10 mouse cellular contexts compared by ENCODE assay signal in the genomic region with DNA sequence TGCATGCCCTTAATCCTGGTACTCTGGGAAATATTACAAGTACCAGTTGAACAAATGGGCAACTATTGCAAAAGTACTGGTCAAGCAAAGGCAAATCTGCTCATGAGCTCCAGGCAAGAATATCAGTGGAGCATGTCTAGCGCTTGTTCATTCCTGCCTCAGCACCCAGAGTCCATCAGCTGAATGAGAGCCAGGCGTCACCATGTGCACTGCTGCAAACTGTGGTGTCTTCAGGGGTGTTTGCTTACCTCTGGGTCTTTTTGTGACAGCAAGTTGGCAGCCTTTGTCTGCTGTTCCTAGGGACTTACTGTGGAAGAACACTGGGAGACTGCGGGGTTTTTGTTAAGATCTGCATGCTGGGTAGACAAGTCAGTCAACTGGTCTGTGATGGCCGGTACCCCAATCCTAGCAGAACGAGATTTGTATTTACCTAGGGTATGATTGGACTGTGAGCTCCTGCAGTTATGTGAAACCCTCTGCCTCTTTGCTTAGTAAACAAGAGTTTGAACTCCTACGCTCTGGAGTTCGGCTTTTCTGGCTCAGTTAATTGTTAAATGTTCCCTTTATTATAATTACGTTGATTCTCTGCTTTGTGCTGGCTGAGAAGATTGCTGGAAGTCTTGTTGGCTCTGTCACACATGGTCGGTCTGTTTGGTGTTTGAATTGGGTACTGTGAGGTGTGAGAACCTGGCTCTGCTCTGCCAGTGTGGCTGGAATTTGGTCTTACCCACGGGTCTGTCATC.
DNase-seq lines count a peak whose midpoint lies in the region; ATAC-seq and TF ChIP-seq lines count a peak whose summit lies in the region.
"Had no signal": no experiment of that assay in that cellular context is flagged by ENCODE, and none has a peak within 500 bp of the region (broad histone marks: within the 10 kb centered on the region; RNA-seq: fewer than 3 reads in every experiment).

No protein-coding gene starts in this region.

- no peaks in the 10 kb centered on the region; the same call in 1 of the 2 replicates for H3K4me1 ChIP-seq in lung, postnatal 0 days (ENCODE audit: insufficient read depth, low read depth, low read length)
- peaks cover 3% of the 10 kb centered on the region; the same call in 1 of the 2 replicates for H3K4me1 ChIP-seq in kidney, embryonic 14.5 days (ENCODE audit: control insufficient read depth, insufficient read depth, low read length)

- WGBS in lung, postnatal 0 days: 56% methylated on average over 10 of the region's 10 CpGs
- 66% methylated on average over 10 of the region's 10 CpGs for WGBS in kidney, embryonic 14.5 days

- H3K27me3 ChIP-seq in lung, postnatal 0 days (replicated peaks; ENCODE audit: insufficient read depth, low read length): no peaks in the 10 kb centered on the region
- H3K27me3 ChIP-seq in kidney, embryonic 14.5 days (ENCODE audit: control insufficient read depth, insufficient read depth, low read length): no peaks in the 10 kb centered on the region

- no peak for DNase-seq in lung, postnatal 0 days (ENCODE audit: low spot score)
- DNase-seq in lung, postnatal 25 days (ENCODE audit: low spot score): no peak
- DNase-seq in gonadal fat pad, adult 2 months (ENCODE audit: low read depth): peak; percentile 79
- peak; percentile 17 to 43 for DNase-seq in lung, postnatal 4 days
- DNase-seq in adrenal gland, postnatal 36 days: no peak
- DNase-seq in embryo, embryonic 10.5 days (ENCODE audit: low spot score): no peak
- DNase-seq: gastrocnemius, postnatal 14 days; heart, postnatal 10 days had no signal

- H3K4me2 ChIP-seq in lung, postnatal 0 days (replicated peaks; ENCODE audit: low read depth, low read length): no peak overlapping the region
- H3K4me2 ChIP-seq in kidney, embryonic 14.5 days (replicated peaks; ENCODE audit: low read depth, low read length): no peak overlapping the region

- no peak overlapping the region for H3K4me3 ChIP-seq in lung, postnatal 0 days (ENCODE audit: low read depth, low read length)
- no peak overlapping the region for H3K4me3 ChIP-seq in kidney, embryonic 14.5 days (ENCODE audit: low read length)

- TF ChIP-seq EP300 in lung, postnatal 0 days (IDR thresholded peaks at IDR 0.05): no peak

- no peak overlapping the region for H3K9ac ChIP-seq in lung, postnatal 0 days (replicated peaks; ENCODE audit: low read depth)
- H3K9ac ChIP-seq in kidney, embryonic 14.5 days (ENCODE audit: low read depth, low read length): no peak overlapping the region

- no peak for TF ChIP-seq CTCF in lung, postnatal 0 days (IDR thresholded peaks at IDR 0.05)

- peak; percentile 26; the same call in 1 of the 2 replicates for ATAC-seq in lung, postnatal 0 days
- no peak for ATAC-seq in kidney, embryonic 14.5 days (ENCODE audit: low FRiP score, low TSS enrichment)

- no peaks in the 10 kb centered on the region; the same call in 1 of the 2 replicates for H3K36me3 ChIP-seq in lung, postnatal 0 days (ENCODE audit: insufficient read depth, low read length)
- no peaks in the 10 kb centered on the region; the same call in 1 of the 2 replicates for H3K36me3 ChIP-seq in kidney, embryonic 14.5 days (ENCODE audit: control insufficient read depth, insufficient read depth, low read length)

- H3K9me3 ChIP-seq in lung, postnatal 0 days (ENCODE audit: low read length): no peaks in the 10 kb centered on the region
- H3K9me3 ChIP-seq in kidney, embryonic 14.5 days (ENCODE audit: control insufficient read depth, low read length): no peaks in the 10 kb centered on the region

- H3K27ac ChIP-seq in lung, postnatal 0 days (ENCODE audit: low read length): no peak overlapping the region
- H3K27ac ChIP-seq in kidney, embryonic 14.5 days (ENCODE audit: low read depth, low read length): peak overlapping the region; percentile 25; the same call in 1 of the 2 replicates
- H3K27ac ChIP-seq: macrophage had no signal

Comparison
In these comparisons a context has a peak if more than half of its experiments do, and no peak if none do; other contexts are left out.
1. DNase-seq: peak in gonadal fat pad, adult 2 months (single experiment) and lung, postnatal 4 days (2 of 2); none in lung, postnatal 0 days (single experiment), lung, postnatal 25 days (single experiment), adrenal gland, postnatal 36 days (0 of 2) and embryo, embryonic 10.5 days (single experiment).